Mouse (Mus musculus) brain, embryonic 14.5 days (tissue): Measurements from ENCODE around the gene Scaf4. TPM values are rescaled to one million over a fixed set of nuclear protein-coding genes. Genes with fewer than 3 reads are reported as not detected.

Experiments used
- DNase-seq: peaks from one replicate; pipeline ENCODE4 v3.0.0-alpha.2; 2011; ENCODE audit warnings: low read depth
- CTCF ChIP-seq: fragments of 200-500 bp; IDR thresholded peaks from 2 replicates; pipeline ENCODE4 v1.5.1; 2012; ENCODE audit warnings: inconsistent platforms, mild to moderate bottlenecking, moderate library complexity, borderline replicate concordance; ENCODE audit not compliant: insufficient read depth, insufficient read length; ENCODE audit errors: extremely low read depth
- POLR2A ChIP-seq: fragments of 200-500 bp; IDR thresholded peaks from 2 replicates; pipeline ENCODE4 v1.6.1; 2012; ENCODE audit warnings: mild to moderate bottlenecking, inconsistent platforms, borderline replicate concordance; ENCODE audit not compliant: poor library complexity, insufficient read depth, insufficient read length, severe bottlenecking; ENCODE audit errors: extremely low read depth
- polyA plus RNA-seq: library from polyadenylated mRNA; depleted of rRNA; stranded (reverse); fragments of >200 nt; gene quantifications from 2 replicates; pipeline ENCODE4 v1.2.3, GENCODE M21; 2012

The Scaf4 gene
- polyA plus RNA-seq, 1 experiment, result 61.2 TPM

DNA sequence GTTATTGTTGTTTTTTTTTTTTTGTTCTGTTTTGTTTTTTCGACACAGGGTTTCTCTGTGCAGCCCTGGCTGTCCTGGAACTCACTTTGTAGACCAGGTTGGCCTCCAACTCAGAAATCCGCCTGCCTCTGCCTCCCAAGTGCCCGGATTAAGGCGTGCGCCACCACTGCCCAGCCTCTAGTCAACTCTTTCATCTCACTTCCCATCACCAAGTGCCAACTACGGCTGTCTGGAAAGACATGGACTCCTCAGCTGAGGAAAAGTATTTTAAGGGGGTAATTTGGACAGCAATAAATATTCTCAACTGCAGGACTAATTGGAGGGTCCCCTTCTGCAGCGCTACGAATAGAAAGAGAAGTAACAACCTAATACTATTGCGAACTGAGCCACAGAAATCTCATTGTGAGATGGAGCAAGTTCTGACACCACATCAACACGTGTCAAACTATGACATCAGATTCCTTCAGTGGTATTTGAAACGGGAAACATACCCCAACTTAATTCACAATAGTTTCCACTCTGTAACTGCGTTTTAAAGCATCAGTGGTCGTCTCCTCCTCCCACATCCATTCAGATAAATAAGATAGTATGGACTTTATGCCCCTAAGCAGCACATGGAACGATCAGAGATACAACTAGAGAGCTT, 1.6 kb downstream of the Scaf4 start:
- peak; percentile 6 for DNase-seq
- TF ChIP-seq POLR2A (no peak), CTCF (no peak)

- DNase-seq, result no peak
- TF ChIP-seq CTCF (no peak), POLR2A (no peak)
Observed at GRCm38 (mm10) chr16:90281406-90281805, 2.9 kb downstream of the Scaf4 start.

DNA sequence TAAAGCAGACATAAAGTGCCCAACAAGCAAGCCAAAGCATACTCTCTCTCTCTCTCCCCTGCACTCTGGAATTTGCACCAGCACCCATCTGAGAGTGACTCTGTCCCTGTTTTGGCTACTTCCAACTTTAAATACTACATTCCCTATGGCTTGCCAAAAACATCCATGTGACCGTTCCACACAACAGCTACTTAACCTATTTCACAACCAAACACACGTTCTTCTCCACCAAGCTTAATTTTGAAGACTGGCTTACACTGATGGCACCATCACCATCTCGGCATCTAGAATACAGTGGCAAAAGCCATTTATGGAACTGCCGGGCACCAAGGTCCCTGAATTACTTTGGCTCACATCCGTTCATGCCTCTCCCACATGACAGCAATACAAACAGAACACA, 3.3 kb downstream of the Scaf4 start:
- DNase-seq, result no peak
- no peak for TF ChIP-seq CTCF
- TF ChIP-seq POLR2A, result no peak

GRCm38 (mm10) chr16:90280515-90280914, 3.8 kb downstream of the Scaf4 start:
- no peak for TF ChIP-seq CTCF
- no peak for TF ChIP-seq POLR2A
- no peak for DNase-seq

DNA sequence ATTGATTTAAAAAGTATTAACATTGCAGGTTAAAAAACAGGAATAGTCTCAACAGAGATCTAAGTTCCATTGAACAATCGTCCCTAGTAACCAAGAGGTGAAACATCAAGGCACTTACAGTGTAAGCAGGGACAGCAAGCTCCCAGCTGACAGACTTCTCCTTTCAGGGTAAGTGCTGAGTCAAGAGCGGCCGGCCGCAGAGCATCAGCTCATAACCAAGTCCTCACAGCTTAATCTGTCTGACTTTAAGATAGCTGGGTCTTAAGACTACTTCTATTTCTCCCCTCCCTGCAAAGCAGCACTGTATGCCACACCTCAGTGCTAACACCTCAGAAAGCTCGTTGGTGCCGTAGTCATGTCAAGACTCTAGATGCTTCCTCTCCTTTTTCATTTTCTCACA, 5.2 kb downstream of the Scaf4 start:
- peak; percentile 10 for DNase-seq
- TF ChIP-seq CTCF (no peak), POLR2A (no peak)

- TF ChIP-seq CTCF (no peak), POLR2A (no peak)
- DNase-seq, result peak; percentile 5
Observed at GRCm38 (mm10) chr16:90275521-90275920, 8.8 kb downstream of the Scaf4 start.

GRCm38 (mm10) chr16:90266581-90266980, 17.7 kb downstream of the Scaf4 start:
- DNase-seq, result peak; percentile 56
- TF ChIP-seq CTCF, result no peak
- no peak for TF ChIP-seq POLR2A

GRCm38 (mm10) chr16:90265106-90265505, 19.2 kb downstream of the Scaf4 start:
- no peak for TF ChIP-seq POLR2A
- no peak for TF ChIP-seq CTCF
- no peak for DNase-seq

- TF ChIP-seq CTCF (no peak), POLR2A (no peak)
- DNase-seq, result no peak
Observed at GRCm38 (mm10) chr16:90264021-90264420, 20.3 kb downstream of the Scaf4 start.

- no peak for TF ChIP-seq CTCF
- TF ChIP-seq POLR2A, result no peak
- no peak for DNase-seq
Observed at GRCm38 (mm10) chr16:90261791-90262190, 22.5 kb downstream of the Scaf4 start.

DNA sequence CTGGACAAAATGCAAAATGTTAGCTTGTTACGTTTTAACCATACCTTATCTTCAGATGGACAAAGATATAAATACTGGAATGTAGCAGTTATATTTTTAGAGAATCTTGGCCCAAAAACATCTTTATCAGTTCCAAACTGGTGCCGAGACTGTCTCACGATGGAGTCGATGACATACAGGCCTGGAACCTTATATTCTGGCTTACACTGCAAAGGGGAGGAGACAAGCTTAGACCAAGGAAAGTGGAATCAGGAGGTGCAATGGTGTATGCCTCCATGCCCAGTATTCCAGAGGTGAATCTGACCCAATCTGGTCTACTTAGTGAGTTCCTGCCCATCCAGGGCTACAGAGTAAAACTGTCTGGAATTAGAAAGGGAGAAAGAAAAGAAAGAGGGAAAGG, 24.2 kb downstream of the Scaf4 start:
- TF ChIP-seq CTCF (no peak), POLR2A (no peak)
- DNase-seq, result no peak

- no peak for TF ChIP-seq CTCF
- TF ChIP-seq POLR2A, result no peak
- no peak for DNase-seq
Observed at GRCm38 (mm10) chr16:90259623-90260022, 24.7 kb downstream of the Scaf4 start.
